Mouse (Mus musculus): ENCODE data around the gene Katna1.

Katna1 gene

DNA sequence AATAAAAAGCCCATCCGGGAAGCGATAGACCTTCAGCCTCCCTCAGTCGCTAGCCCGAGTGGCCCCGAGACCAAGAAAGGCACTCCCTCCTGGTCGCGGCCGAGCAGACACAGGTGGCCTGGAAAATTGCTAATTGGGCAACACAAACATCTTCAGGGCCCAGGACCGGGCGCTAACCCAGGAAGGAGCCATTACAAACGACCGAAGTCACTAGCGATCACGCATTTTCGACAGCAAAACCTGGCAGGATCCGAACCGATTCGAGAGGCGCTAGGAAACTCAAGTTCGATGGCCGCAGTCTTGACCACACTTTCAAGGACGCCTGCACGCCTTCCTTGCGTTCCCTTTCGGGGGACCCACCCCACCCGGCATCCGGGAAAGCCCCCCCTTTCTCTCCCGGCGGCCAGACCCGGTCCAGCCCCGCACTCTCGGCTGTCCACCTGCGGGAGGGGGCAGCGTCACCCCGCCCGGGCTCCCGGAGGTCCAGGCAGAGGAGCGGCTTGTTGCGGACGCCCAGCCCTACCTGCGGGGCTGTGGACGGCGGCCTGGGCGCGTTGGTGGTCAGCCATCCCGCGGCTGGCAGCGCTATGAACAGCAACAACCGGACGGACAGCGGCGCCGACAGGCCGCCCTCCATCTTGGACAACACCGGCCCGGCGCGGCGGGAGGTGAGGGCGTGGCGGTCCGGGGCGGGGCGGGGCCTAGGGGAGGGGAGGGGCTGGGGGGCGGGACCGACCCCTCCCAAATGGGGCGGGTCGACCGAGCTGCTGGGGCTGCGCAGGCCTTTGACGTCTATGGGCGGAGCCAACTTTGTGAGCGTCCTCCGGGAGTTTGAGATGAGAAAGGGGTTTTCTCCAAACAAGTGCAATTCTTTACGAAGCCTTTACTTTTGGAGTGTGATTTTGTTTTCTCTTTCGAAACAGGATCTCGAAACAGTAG lies 54.7 kb downstream of the Katna1 start:
- peak; percentile 92 for DNase-seq

DNA sequence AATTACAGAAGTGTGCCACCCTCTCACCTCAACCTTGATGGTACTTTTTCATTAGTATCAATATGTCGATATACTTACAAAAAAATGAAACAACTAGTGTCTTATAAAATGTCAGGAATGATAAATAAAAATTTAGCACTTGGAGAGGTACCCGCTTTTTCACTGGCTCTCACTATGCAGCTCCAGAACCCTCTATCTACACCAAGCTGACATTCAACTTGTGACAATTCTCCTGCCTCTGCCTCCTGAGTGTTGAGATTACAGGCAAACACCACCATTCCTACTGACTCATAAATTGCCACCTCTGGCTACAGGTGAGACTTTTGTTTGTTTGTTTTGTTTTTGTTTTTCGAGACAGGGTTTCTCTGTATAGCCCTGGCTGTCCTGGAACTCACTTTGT lies 55.4 kb downstream of the Katna1 start:
- no peak for DNase-seq

DNA sequence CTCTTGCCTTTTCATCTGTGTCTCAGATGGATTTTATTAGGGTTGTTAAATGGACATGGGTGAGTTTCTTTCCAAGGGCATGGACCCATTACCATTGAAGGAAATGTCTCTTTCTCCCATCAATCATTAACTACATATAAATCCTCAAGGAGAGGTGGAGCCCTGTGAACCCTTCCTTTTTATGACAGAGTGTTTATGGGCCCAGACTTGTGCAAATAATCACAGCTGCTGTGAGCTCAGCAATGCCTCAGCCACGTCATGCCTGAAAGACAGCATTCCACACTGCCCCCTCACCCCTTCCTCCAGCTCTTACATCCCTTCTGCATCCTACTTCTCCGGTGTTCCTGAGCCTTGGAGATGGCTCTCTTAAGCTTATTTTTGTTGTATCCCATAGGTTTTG lies 61.5 kb downstream of the Katna1 start:
- DNase-seq = no peak

DNA sequence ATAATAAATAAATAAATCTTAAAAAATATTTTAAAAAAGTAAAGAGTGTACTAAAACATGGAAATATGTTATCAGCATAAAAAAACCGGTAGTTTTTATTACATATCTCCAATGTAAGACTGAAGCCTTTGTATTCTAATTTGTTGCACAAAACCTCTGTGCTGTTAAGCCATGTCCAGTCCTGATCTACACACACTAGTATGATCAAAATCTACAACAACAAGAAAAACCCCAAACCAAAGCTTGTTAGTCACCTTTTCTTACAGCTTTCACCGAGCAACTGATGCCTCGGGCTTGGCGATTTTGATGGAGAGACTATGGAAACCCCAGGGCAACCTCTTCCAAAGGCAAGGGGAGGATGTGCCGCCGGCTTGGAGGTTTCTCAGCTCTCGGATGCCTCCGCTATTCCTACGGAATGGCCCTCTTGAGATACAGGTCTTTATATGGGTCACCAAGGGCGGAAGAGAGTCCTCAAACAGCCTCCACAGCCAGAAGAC lies 66.5 kb downstream of the Katna1 start:
- no peak for DNase-seq

DNA sequence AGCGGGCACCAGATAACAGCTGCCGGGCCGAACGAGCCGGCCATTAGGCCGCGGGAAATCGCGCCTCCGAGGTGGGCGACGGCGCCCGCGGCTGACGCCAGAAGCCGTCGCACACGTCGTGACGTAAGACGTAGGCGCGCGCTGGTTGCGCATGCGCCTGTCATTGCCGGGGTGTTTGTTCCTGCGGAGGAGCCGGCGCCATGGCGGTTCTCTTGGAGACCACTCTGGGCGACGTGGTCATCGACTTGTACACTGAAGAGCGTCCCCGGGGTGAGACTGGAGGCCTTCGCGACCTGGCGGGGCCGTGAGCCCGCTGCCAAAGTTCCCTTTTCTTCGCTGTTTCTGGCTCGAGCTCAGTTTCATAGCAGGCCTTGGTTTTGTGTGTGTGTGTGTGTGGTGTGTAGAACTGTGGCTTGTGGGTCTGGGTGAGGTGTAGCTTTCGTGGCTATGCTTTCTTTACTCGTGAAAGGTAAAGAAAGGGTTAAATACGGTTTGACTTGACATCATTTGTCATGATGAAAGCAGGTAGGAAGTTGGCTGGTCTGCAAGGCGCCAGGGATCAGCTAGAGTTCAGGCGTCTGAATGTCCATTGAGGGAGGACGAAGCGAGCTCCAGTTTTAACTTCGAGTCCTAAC lies 67.1 kb downstream of the Katna1 start, which contains the start of the genes Ginm1 and Ppil4:
Gene Ginm1, minus strand, starts transcription at position 74 of the 635 bp plus-strand sequence.
Gene Ppil4, plus strand, starts transcription at position 141 of the 635 bp plus-strand sequence.
- peak; percentile 90 for DNase-seq

DNA sequence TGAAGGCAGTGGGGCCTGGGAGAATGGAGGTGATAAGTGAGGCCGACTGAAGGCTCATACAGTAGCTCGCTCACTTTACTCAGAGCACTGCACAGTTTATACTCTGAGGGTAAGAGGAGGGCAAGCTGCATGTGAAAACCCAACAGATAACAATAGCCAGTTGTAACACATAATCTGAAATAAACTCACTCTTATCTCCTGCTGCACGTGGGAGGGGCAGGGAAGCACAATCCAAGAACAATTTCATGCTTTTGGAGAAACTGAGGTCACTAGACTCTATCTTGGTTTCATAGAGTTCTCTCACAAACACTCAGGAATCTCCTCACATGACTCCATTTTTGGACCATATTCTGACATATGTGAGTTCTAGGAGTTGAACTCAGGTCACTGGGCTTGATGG lies 75.5 kb downstream of the Katna1 start:
- no peak for DNase-seq

DNA sequence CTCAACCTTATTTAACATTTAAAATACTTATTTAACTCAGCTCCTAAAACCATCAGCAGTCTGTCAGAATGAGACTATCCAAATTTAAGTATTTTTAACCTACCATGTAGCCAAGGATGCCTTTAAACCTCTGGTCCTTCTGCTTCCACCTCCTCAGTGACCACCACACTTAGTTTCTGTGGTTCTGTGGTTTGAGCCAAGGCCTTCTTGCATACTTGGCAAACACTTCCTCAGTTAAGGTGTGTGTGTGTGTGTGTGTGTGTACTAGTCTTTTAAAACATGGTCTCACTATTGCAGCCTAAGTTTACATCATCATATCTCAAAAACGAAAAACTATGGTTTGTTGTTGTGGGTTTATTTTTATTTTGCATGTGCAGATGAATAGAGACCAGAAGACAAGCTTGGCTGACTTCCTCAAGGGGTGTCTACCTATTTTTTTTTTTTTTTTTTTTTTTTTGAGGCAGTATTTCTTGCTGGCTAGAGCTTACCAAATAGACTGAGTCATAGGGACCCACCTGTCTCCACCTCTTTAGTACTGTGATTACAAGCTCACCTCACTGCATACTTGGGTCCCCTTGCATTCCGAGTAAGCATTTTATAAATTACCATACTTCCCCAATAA lies 76.8 kb downstream of the Katna1 start:
- DNase-seq = no peak

DNA sequence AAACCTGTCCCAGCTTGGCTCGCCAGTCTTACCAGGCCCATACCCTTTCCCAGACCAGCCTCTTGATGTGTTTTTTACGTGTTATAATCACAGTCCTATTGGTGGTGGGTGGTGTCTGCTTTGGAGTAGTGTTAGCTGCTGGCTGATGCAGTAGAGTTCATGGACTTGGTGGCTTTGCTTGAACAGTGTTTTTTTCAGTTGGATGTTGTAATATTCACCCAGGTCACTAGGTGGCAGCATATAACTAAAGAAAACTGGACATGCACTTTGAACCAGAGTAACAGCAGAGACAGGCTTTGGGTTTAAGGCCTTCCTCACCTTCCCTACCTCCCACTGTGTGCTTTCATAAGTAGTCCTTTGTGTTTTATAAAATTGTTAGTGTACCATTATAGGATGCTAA lies 84.1 kb downstream of the Katna1 start:
- DNase-seq = peak; percentile 66

Data from thymus, postnatal 14 days (tissue).